Mouse (Mus musculus) splenic B cell, adult 2 months (primary cell): ENCODE results near the gene Barhl2.

Experiments used
- DNase-seq: peaks from one replicate; pipeline ENCODE4 v3.0.0-alpha.2; 2011; ENCODE audit warnings: low read depth, low spot score
- H3K27me3 ChIP-seq: 2 replicates; pipeline ENCODE4 v1.6.1; 2012; ENCODE audit warnings: mild to moderate bottlenecking, low read length, moderate library complexity, mixed read lengths; ENCODE audit not compliant: control insufficient read depth, poor library complexity, insufficient read depth, severe bottlenecking
- H3K36me3 ChIP-seq: 2 replicates; pipeline ENCODE4 v1.6.1; 2012; ENCODE audit warnings: mild to moderate bottlenecking, low read length, moderate library complexity, mixed read lengths; ENCODE audit not compliant: control insufficient read depth, poor library complexity, insufficient read depth, severe bottlenecking

Gene Barhl2

GRCm38 (mm10) chr5:106449720-106450425 is 8.1 kb downstream of the Barhl2 start:
- Histone ChIP-seq H3K27me3 (peaks cover 2% of the 10 kb centered on the region), H3K36me3 (no peaks in the 10 kb centered on the region)
- no peak for DNase-seq

DNA sequence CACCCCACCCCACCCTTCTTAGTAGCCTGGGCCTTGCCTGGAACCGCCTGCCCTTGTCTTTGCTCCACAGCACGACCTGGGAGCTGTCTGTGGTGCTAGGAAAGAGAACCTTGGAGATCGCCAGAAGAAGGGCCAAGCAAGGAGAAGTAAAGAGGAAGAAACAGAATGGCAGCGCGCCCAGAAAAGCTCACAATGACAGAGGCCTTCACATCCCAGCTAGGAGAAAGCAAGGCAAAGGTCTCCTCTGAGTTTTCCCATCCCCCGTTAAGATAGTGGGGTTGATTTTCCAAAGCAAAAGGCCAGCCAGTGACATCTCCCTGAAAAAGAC is 9.2 kb downstream of the Barhl2 start:
- no peak for DNase-seq
- Histone ChIP-seq H3K27me3 (peaks cover 2% of the 10 kb centered on the region; the same call in 1 of the 2 replicates), H3K36me3 (no peaks in the 10 kb centered on the region)

DNA sequence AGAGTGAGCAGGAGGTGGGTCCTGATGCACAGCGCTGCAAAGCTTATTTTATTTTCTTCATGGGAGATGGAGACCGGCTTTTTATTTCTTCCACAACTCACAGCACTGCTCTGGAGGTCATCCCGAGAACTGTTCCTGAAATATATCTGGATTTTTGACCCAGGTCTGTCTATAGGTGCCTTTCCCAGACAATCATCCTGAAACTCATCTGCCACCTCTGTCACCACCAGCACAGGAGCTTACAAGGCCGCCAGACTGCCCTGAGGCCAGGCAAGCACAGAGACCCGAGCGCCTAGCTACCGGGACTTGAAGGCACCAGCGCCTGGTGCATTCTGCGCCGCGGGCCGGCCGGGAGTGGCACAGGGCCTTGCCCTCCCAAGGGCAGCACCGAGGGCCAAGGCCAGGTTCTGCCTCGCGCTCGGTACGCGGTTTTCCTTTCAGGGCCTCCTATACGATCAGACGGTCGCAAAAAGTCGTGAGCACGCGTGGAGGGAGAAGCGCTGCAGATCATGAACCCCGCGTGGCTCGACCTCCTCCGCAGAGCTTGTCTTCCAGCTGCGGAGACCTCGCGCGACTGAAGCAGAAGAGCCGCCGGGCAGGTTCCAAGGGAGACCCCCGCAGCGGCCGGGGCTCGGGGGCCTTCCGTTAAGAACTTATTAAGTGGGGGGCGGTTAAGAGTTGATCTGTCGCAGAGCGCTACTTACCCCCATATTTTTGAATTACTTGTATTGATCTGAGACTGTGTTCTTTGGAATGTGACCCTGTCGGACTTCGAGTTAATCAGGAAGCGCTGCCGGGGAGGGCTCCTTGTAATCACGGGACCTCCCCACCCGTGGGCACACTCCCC is 9.8 kb downstream of the Barhl2 start:
- DNase-seq: no peak
- Histone ChIP-seq H3K36me3 (no peaks in the 10 kb centered on the region), H3K27me3 (peaks cover 2% of the 10 kb centered on the region; the same call in 1 of the 2 replicates)

DNA sequence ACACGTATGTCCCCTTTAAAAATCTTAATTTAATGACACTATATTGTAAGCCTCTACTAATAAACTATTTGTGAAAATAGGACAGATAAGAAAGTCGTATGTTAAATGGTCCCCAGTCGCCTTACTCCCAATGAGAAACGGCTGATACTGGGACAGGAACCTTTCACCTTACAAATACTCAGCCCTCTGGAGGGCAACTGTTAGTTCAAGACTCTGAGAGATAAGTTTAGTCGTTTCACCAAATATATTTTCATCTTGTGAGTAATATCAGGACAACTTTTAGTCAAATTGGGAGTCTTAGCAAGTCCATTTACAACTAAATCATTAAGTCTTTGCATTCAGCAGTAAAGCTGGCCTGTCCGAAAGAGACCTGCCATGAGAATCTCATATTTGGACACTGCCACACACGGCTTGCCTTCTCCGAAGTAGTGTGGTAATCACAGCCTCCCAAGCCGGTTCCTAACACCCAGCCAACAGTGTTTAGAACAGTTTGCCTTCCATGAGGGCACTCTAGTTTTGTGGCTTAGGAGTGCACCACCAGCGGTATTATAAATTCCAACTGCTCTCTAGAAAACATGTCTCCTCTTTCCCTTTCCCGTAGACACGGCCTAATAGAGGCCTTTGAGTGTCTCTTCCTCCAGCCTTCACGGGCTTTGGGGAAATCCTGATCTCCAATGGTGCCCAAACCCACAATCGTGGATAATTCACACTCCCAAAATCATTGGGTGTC is 10.7 kb downstream of the Barhl2 start:
- DNase-seq: no peak
- no peaks in the 10 kb centered on the region for H3K36me3 ChIP-seq
- H3K27me3 ChIP-seq: peaks cover 2% of the 10 kb centered on the region; the same call in 1 of the 2 replicates

- no peak for DNase-seq
- Histone ChIP-seq H3K36me3 (no peaks in the 10 kb centered on the region), H3K27me3 (peaks cover 2% of the 10 kb centered on the region; the same call in 1 of the 2 replicates)
These were observed 11.4 kb downstream of the Barhl2 start for GRCm38 (mm10) chr5:106446593-106446992.

- DNase-seq: no peak
- Histone ChIP-seq H3K36me3 (no peaks in the 10 kb centered on the region), H3K27me3 (peaks cover 2% of the 10 kb centered on the region; the same call in 1 of the 2 replicates)
These were observed 12.3 kb downstream of the Barhl2 start for GRCm38 (mm10) chr5:106445681-106446080.

- DNase-seq: no peak
These were observed 19.1 kb downstream of the Barhl2 start for GRCm38 (mm10) chr5:106438916-106439315.

GRCm38 (mm10) chr5:106426069-106426468 is 31.9 kb downstream of the Barhl2 start:
- no peak for DNase-seq
- H3K36me3 ChIP-seq: no peaks in the 10 kb centered on the region
- no peaks in the 10 kb centered on the region for H3K27me3 ChIP-seq

More at GRCm38 (mm10) chr5:106438916-106439315, 19.1 kb downstream of the Barhl2 start:
- H3K36me3 ChIP-seq: no peaks in the 10 kb centered on the region
- no peaks in the 10 kb centered on the region for H3K27me3 ChIP-seq

GRCm38 (mm10) chr5:106420871-106421270 is 37.1 kb downstream of the Barhl2 start:
- Histone ChIP-seq H3K36me3 (no peaks in the 10 kb centered on the region; the same call in 1 of the 2 replicates), H3K27me3 (no peaks in the 10 kb centered on the region)
- no peak for DNase-seq

DNA sequence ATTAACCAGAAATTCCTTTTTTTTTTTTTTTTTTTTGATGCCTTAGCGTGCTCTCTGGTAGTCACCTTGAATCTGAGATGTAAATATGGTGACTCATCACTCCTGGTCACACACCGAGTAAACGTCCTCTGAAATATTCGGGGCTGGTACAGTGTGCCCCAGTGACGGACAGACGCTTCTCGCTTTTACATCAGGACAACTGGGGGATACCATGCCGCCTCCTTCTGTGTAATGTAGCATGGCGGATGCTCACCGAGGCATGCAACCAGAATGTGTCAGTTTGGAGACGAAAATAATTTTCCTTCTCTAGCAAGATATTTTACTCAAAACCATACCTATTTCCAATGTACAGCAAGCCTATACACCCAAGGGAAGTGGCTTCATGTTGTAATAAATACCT is 37.6 kb downstream of the Barhl2 start:
- Histone ChIP-seq H3K36me3 (no peaks in the 10 kb centered on the region; the same call in 1 of the 2 replicates), H3K27me3 (no peaks in the 10 kb centered on the region)
- DNase-seq: no peak

GRCm38 (mm10) chr5:106417210-106417609 is 40.8 kb downstream of the Barhl2 start:
- Histone ChIP-seq H3K36me3 (no peaks in the 10 kb centered on the region; the same call in 1 of the 2 replicates), H3K27me3 (no peaks in the 10 kb centered on the region)
- no peak for DNase-seq

- DNase-seq: no peak
- Histone ChIP-seq H3K36me3 (no peaks in the 10 kb centered on the region; the same call in 1 of the 2 replicates), H3K27me3 (no peaks in the 10 kb centered on the region)
These were observed 41.4 kb downstream of the Barhl2 start for GRCm38 (mm10) chr5:106416550-106416949.

DNA sequence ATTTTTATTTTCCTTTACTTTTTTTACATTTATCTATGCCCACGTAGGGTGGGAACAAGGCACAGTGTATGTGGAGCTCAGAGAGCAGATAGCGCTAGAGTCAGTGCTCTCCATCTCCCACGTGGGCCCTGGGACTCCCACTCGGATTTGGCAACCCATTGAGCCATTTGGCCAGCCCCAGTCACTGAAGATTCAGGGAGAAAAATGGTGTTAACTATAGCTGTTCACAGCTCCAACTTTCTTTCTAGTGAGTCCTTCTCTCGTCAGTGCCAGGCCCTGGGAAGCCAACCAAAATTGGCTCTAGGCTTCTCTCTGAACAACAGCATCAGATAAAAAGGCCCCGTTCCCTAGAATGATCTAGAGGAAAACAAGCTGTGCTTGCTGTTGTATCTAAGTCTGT is 42.2 kb downstream of the Barhl2 start:
- no peaks in the 10 kb centered on the region for H3K27me3 ChIP-seq
- DNase-seq: no peak
- no peaks in the 10 kb centered on the region; the same call in 1 of the 2 replicates for H3K36me3 ChIP-seq

- Histone ChIP-seq H3K36me3 (no peaks in the 10 kb centered on the region), H3K27me3 (no peaks in the 10 kb centered on the region)
- no peak for DNase-seq
These were observed 55.2 kb downstream of the Barhl2 start for GRCm38 (mm10) chr5:106402761-106403160.
